Mouse (Mus musculus): ENCODE measurements around the gene Chrna3. TPM values are rescaled to one million over a fixed set of nuclear protein-coding genes. Genes with fewer than 3 reads are reported as not detected.

Gene Chrna3
- total RNA-seq, 2 experiments from 2014 or later = not detected

DNA sequence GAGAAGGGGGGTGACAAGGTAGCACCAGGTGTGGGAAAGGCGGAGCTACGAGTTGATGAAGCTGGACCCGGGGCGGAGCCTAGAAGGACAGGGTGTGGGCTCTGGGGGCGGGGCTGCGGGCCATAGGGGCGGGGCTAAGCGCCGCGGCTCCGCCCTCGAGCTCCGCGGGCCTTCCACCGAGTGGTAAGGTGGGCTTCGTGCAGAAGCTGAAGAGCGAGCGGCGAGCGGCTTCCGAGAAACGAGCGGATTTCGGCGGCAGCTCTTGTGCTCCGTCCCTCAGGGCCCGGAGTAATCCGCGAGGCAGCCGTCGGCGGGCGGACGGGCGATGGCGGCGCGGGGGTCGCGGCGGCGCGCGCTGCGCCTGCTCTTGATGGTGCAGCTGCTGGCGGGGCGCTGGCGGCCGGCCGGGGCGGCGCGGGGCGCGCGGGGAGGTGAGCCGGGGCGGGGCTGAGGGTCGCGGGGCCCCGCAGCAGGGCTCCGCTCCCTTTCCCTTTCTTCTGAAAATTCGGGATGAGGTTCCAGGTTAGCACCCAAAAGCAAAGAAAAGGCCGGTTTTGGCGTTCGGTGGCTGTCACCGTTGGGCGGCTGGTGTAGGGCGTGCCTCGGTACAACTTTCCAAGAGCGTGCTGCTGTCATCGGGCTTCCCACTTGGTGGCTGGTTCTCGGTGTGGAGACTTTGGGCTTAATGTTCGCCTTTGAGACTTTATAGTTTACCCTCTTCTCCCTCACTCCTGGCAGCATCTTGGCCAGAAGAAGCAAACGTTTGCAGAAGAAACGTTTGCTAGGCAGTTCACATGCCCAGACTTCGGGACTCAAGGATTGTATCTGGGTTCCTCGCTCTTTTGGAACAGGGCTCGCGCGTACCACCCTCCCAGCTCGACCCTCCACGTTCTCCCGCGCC is 44.8 kb downstream of the Chrna3 start:
- intact Hi-C loops (cut with DNase I) = no loop called here
- Histone ChIP-seq H3K27ac (no peak overlapping the region), H3K4me3 (peak overlapping the region; percentile 71)
- peak; percentile 21 for DNase-seq
- TF ChIP-seq CTCF (IDR thresholded peaks at IDR 0.05) = no peak

DNA sequence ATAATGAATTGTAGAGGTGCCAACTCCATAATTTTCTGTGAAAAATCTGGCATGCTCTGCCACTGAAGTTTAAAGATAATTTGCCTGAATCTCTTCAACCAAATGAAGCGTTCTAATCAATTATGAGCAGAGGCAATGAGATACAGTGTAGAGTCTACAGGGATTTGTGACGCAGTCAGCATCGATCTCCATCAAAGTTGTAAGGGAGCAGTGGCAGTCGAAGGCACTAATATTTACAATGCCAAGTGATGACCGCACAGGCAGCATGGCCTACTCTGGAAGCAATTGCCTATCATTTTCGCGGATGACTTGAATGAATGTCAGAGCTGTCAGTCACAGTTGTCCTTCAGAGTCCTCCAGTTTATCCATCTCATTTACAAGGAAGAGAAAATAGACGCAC is 45.7 kb downstream of the Chrna3 start, which contains the start of gene Chrna5:
TSS of gene Chrna5 (plus strand) at position 207 of the 400 bp plus-strand sequence.
- intact Hi-C loops (cut with DNase I) = no loop called here
- no peak for TF ChIP-seq CTCF (IDR thresholded peaks at IDR 0.05)
- DNase-seq = no peak
- H3K4me3 ChIP-seq = peak within 1 kb of the TSS; percentile 71
- H3K27ac ChIP-seq = no peak within 1 kb of the TSS

DNA sequence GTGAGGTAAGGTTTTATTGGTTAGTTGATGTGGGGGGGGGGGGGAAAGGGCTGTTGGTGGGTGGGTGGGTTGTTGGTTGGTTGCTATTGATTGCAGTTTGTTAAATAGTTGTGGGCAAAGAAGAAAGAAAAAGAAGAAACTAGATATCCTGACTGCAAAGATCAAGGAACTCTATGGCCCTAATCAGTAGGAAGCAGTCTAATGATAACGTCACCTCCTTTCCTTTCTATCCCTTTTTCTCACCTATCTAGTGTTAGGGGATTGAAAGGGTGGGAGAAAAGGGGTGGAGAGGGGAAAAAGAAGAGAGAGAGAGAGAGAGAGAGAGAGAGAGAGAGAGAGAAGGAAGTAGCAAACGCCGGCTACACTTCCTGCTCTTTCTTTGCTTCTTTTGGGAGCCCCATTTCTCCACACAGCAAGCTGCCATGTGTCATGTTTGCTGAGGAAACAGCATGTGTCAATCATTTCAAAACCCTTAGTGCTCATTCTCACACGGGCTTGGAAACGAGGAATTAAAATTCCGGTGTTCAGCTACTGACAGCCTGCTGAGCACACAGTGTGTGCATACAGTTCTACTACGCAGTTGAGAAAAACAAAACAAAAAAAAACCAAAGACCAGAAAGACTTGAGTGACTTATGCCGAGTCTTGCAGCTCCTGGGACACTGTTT is 56.3 kb downstream of the Chrna3 start:
- no peak for TF ChIP-seq CTCF (IDR thresholded peaks at IDR 0.05)
- DNase-seq = no peak
- intact Hi-C loops (cut with DNase I) = no loop called here
- no peak overlapping the region for H3K27ac ChIP-seq
- no peak overlapping the region for H3K4me3 ChIP-seq

DNA sequence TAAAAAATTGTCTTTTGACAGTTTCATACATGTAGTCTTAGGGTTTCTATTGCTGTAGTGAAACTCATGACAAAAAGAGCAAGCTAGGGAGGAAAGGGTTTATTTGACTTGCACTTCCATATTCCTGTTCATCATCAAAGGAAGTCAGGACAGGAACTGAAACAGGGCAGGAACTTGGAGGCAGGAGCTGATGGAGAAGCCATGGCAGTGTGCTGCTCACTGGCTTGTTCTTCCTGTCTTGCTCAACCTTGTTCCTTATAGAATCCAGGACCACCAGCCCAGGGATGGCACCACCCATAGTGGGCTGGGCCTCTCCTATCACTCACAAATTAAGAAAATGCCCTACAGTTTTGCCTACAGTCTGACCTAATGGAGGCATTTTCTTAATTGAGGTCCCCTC is 62.7 kb downstream of the Chrna3 start:
- no peak for DNase-seq
- intact Hi-C loops (cut with DNase I) = no loop called here
- Histone ChIP-seq H3K27ac (no peak overlapping the region), H3K4me3 (no peak overlapping the region)
- no peak for TF ChIP-seq CTCF (IDR thresholded peaks at IDR 0.05)

GRCm38 (mm10) chr9:54961059-54961458 is 65.3 kb downstream of the Chrna3 start:
- H3K4me3 ChIP-seq = no peak overlapping the region
- intact Hi-C loops (cut with DNase I) = no loop called here
- no peak for TF ChIP-seq CTCF (IDR thresholded peaks at IDR 0.05)
- no peak for DNase-seq
- no peak overlapping the region for H3K27ac ChIP-seq

Other genes with a start within 250 kb of the Chrna3 start
- gene Ireb2, start 162.8 kb downstream of the Chrna3 start, total RNA-seq (2021) = 10 to 100 TPM; 18.3 to 21.8 TPM
- under 1 TPM; 0.64 to 0.86 TPM for gene Hykk, start 109.3 kb downstream of the Chrna3 start, total RNA-seq (2021)
- 100 to 1,000 TPM; 131 TPM for gene Psma4, start 75.8 kb downstream of the Chrna3 start, total RNA-seq (2021)
- gene AY074887, start 75.6 kb downstream of the Chrna3 start, total RNA-seq (2021) = not detected
- gene Chrna5, start 45.7 kb downstream of the Chrna3 start, total RNA-seq (2021) = not detected
- not detected for gene Chrnb4, start 22.2 kb upstream of the Chrna3 start, total RNA-seq (2021)
- 10 to 100 TPM; 31.9 to 41.0 TPM for gene Ube2q2, start 122.3 kb upstream of the Chrna3 start, total RNA-seq (2021)
- 10 to 100 TPM; 19.5 to 22.0 TPM for gene Fbxo22, start 182.4 kb upstream of the Chrna3 start, total RNA-seq (2021)